Mouse (Mus musculus): ENCODE data around the gene Gm8356.
"Not testable (repeated sequence)": the region's sequence is repeated elsewhere in the genome, so short reads cannot be mapped to it uniquely, and the experiment has no call there.

Gene Gm8356

GRCm38 (mm10) chr14:6537190-6537589 is at the start of gene Gm8356:
Gm8356 (minus strand) TSS chr14:6537290.
- not testable (repeated sequence) for H3K9me3 ChIP-seq (ENCODE audit: low read length); H3K27me3 ChIP-seq (ENCODE audit: insufficient read depth, low read length); H3K4me3 ChIP-seq (replicated peaks; ENCODE audit: low read length); H3K4me1 ChIP-seq (replicated peaks; ENCODE audit: low read depth, low read length); H3K36me3 ChIP-seq (ENCODE audit: insufficient read depth, low read length)

GRCm38 (mm10) chr14:6486331-6486730 is 50.8 kb downstream of the Gm8356 start:
- not testable (repeated sequence) for H3K9me3 ChIP-seq (ENCODE audit: low read length); H3K36me3 ChIP-seq (ENCODE audit: insufficient read depth, low read length); H3K27me3 ChIP-seq (ENCODE audit: insufficient read depth, low read length); H3K4me3 ChIP-seq (replicated peaks; ENCODE audit: low read length); H3K4me1 ChIP-seq (replicated peaks; ENCODE audit: low read depth, low read length)

GRCm38 (mm10) chr14:6485541-6485940 is 51.5 kb downstream of the Gm8356 start:
- H3K27me3 ChIP-seq (ENCODE audit: insufficient read depth, low read length); H3K36me3 ChIP-seq (ENCODE audit: insufficient read depth, low read length); H3K4me1 ChIP-seq (replicated peaks; ENCODE audit: low read depth, low read length): not testable (repeated sequence)

GRCm38 (mm10) chr14:6482126-6482525 is 55.0 kb downstream of the Gm8356 start:
- not testable (repeated sequence) for H3K4me3 ChIP-seq (replicated peaks; ENCODE audit: low read length); H3K4me1 ChIP-seq (replicated peaks; ENCODE audit: low read depth, low read length); H3K9me3 ChIP-seq (ENCODE audit: low read length); H3K36me3 ChIP-seq (ENCODE audit: insufficient read depth, low read length); H3K27me3 ChIP-seq (ENCODE audit: insufficient read depth, low read length)

More at GRCm38 (mm10) chr14:6485541-6485940, 51.5 kb downstream of the Gm8356 start:
- H3K4me3 ChIP-seq (replicated peaks; ENCODE audit: low read length); H3K9me3 ChIP-seq (ENCODE audit: low read length): not testable (repeated sequence)

Measured in E14TG2a.4 (cell line).